8 mouse cellular contexts compared by ENCODE assay signal in genomic region chr12:32717129-32717921, GRCm38 (mm10).
DNase-seq lines count a peak whose midpoint lies in the region; ATAC-seq lines count a peak whose summit lies in the region.

No protein-coding gene starts in this region.

- no peaks in the 10 kb centered on the region for H3K36me3 ChIP-seq in midbrain, embryonic 14.5 days (ENCODE audit: control insufficient read depth, insufficient read depth, low read length)
- no peaks in the 10 kb centered on the region for H3K36me3 ChIP-seq in midbrain, embryonic 10.5 days

- no peak overlapping the region for H3K4me3 ChIP-seq in midbrain, embryonic 14.5 days (replicated peaks; ENCODE audit: low read depth, low read length)
- H3K4me3 ChIP-seq in midbrain, embryonic 10.5 days, result no peak overlapping the region

- H3K4me2 ChIP-seq in midbrain, embryonic 14.5 days (ENCODE audit: low read length), result no peak overlapping the region

- peak; percentile 80 for DNase-seq in midbrain, embryonic 14.5 days
- DNase-seq in midbrain, embryonic 10.5 days (ENCODE audit: low spot score), result no peak
- peak; percentile 78 for DNase-seq in cerebellum, adult 9-10 months
- DNase-seq in heart, adult 9 months (ENCODE audit: low spot score in 2 of 2), result peak; percentile 85 to 88
- peak; percentile 89 for DNase-seq in layer of hippocampus, adult 8-10 months (ENCODE audit: low spot score in 2 of 2)
- peak; percentile 80 to 93 for DNase-seq in lung, postnatal 4 days
- DNase-seq in urinary bladder, adult 2 months (ENCODE audit: low spot score), result peak; percentile 30

- no peak overlapping the region for H3K9ac ChIP-seq in midbrain, embryonic 14.5 days (replicated peaks; ENCODE audit: low read length)

- no peaks in the 10 kb centered on the region for H3K27me3 ChIP-seq in midbrain, embryonic 14.5 days (ENCODE audit: control insufficient read depth, insufficient read depth, low read length)
- H3K27me3 ChIP-seq in midbrain, embryonic 10.5 days (ENCODE audit: low read depth, poor library complexity, severe bottlenecking), result no peaks in the 10 kb centered on the region

- H3K27ac ChIP-seq in midbrain, embryonic 14.5 days (replicated peaks; ENCODE audit: low read depth, low read length), result no peak overlapping the region
- no peak overlapping the region for H3K27ac ChIP-seq in midbrain, embryonic 10.5 days (replicated peaks)

- no peaks in the 10 kb centered on the region for H3K4me1 ChIP-seq in midbrain, embryonic 14.5 days (ENCODE audit: control insufficient read depth, insufficient read depth, low read length)
- H3K4me1 ChIP-seq in midbrain, embryonic 10.5 days, result no peaks in the 10 kb centered on the region

- 63% methylated on average over 5 of the region's 5 CpGs for WGBS in midbrain, embryonic 14.5 days
- WGBS in midbrain, embryonic 10.5 days, result 83% methylated on average over 5 of the region's 5 CpGs

- H3K9me3 ChIP-seq in midbrain, embryonic 14.5 days (ENCODE audit: control insufficient read depth, low read length), result no peaks in the 10 kb centered on the region
- H3K9me3 ChIP-seq in midbrain, embryonic 10.5 days (replicated peaks), result no peaks in the 10 kb centered on the region

- ATAC-seq in midbrain, embryonic 14.5 days (ENCODE audit: low FRiP score, low TSS enrichment), result peak; percentile 58; the same call in 1 of the 2 replicates
- no peak for ATAC-seq in monocyte, adult 5-6 weeks (replicated peaks; ENCODE audit: insufficient number of reproducible peaks, low FRiP score, low TSS enrichment, poor library complexity, severe bottlenecking)
